Mouse (Mus musculus): ENCODE data around the gene Cfap54. TPM values are rescaled to one million over a fixed set of nuclear protein-coding genes. Genes with fewer than 3 reads are reported as not detected.

Gene Cfap54
- polyA plus RNA-seq, 1 experiment from 2014 or later, result 3.0 TPM

DNA sequence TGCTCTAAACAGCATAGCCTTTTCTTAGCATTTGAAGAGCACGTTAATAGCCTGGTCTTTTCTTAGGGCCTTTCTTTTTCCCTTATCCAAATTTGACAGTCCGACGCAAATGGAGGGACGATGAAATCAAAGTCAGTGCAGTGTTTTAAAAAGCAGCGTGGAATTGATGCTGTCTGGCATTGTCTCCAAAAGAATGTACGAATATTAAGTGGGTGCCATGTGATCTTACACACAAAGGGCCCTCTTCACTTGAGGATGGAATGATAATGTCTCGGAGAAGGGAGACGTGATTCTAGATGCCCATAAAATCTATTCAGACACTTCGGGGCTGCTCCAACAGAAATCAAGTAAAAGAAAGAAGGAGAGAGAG lies 289.9 kb downstream of the Cfap54 start:
- Histone ChIP-seq H3K9ac (replicated peaks) (no peak overlapping the region), H3K27me3 (no peaks in the 10 kb centered on the region), H3K4me2 (replicated peaks) (peak overlapping the region; percentile 25; the same call in 1 of the 2 replicates), H3K36me3 (no peaks in the 10 kb centered on the region), H3K27ac (peak overlapping the region; percentile 21; the same call in 1 of the 2 replicates), H3K9me3 (no peaks in the 10 kb centered on the region), H3K4me3 (replicated peaks) (no peak overlapping the region), H3K4me1 (replicated peaks) (peaks cover 25% of the 10 kb centered on the region)
- ATAC-seq, result 0 out of 2 replicates have a peak, but pooled peaks have one; percentile 53
- WGBS, result 12% methylated on average over 9 of the region's 9 CpGs

DNA sequence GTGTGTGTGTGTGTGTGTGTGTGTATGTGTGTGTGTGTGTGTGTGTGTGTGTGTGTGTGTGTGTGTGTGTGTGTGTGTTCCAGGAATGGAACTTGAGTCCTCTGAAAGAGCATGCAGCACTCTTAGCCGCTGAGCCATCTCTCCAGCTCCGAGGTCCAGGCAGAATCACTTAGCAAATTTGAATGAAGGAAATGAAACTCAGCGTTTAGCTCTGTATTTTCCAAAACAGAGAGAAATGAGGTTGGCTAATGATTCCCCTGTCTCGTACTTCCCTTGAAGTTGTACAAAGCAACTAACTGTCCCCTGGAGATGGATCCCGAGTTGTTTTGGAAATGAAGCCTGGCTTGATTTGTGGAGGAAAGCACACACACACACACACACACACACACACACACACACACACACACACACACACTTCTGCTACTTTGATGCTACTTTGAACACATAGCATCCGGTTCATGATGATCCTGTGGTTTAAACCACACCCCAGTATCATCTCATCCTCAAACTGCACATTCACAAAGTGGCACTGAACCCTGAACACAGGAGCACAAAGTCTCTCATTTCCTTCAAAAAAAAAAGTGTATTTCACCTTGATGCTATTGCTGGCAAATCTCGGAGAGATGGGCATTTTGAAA lies 290.4 kb downstream of the Cfap54 start:
- H3K9ac ChIP-seq (replicated peaks), result no peak overlapping the region
- no peaks in the 10 kb centered on the region for H3K9me3 ChIP-seq
- H3K36me3 ChIP-seq, result no peaks in the 10 kb centered on the region
- H3K27ac ChIP-seq, result peak overlapping the region; percentile 21; the same call in 1 of the 2 replicates
- H3K4me1 ChIP-seq (replicated peaks), result peaks cover 25% of the 10 kb centered on the region
- no peak for ATAC-seq
- peak overlapping the region; percentile 25; the same call in 1 of the 2 replicates for H3K4me2 ChIP-seq (replicated peaks)
- no peak overlapping the region for H3K4me3 ChIP-seq (replicated peaks)
- 38% methylated on average over 7 of the region's 7 CpGs for WGBS
- no peaks in the 10 kb centered on the region for H3K27me3 ChIP-seq

DNA sequence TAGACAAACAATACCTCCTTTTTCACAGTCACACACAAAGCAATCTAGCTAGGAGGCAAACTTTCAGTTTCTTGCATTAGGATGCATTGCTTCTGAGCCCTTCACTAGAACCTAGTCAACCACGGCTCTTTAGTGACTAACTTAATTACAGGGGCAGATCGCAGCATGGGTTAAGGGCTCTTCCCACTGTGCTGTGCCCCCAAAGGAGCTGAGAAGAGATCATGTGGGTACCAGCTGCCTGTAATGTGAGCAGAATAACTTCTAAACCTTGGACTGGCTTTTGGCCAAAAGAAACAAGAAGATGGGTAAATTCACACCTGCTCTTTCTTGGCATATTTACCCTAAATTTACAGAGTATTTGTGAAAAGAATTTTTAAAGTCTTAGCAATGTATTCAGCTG lies 291.2 kb downstream of the Cfap54 start:
- no peaks in the 10 kb centered on the region for H3K27me3 ChIP-seq

DNA sequence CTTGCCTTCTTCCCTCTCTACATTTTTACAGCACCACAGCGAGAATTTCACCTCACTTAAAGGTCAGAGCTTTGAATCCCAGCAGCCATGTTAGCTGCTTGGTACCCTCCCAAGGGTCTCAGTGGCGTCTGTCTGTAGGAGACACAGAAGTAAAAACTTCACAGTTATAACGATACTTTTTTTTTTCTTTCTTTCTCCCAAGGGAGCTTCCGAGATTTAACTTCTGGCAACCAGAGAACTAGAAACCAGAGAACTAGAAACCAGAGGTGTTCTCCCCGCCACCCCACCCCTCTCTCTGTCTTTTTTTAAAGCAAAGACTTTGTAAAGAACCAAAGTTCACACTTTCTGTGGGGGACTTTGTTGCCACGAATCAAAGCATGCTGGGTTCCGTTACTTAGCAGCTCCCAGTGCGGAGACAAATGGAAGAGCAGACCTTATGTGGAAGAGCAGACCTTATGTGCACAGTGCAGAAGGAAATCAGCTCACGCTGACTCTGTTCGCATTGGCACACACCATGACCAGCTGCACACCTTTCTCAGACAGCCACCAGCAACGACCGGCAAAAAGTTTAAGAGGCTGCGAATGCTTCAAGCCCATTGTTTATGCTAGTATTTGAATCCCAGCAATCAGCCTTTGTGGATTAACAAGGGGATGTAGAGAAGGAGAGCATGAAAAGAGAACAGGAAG lies 292.9 kb downstream of the Cfap54 start:
- Histone ChIP-seq H3K36me3 (no peaks in the 10 kb centered on the region), H3K9me3 (no peaks in the 10 kb centered on the region), H3K4me1 (replicated peaks) (peaks cover 25% of the 10 kb centered on the region), H3K4me3 (replicated peaks) (no peak overlapping the region), H3K27ac (no peak overlapping the region), H3K4me2 (replicated peaks) (no peak overlapping the region), H3K9ac (replicated peaks) (no peak overlapping the region), H3K27me3 (no peaks in the 10 kb centered on the region)
- ATAC-seq, result no peak
- 65% methylated on average over 13 of the region's 13 CpGs for WGBS

More for the DNA sequence above, 291.2 kb downstream of the Cfap54 start:
- H3K9me3 ChIP-seq, result no peaks in the 10 kb centered on the region
- no peak overlapping the region for H3K4me3 ChIP-seq (replicated peaks)
- 15% methylated on average over 2 of the region's 2 CpGs for WGBS
- no peak overlapping the region for H3K9ac ChIP-seq (replicated peaks)
- ATAC-seq, result no peak
- no peak overlapping the region for H3K4me2 ChIP-seq (replicated peaks)
- H3K36me3 ChIP-seq, result no peaks in the 10 kb centered on the region
- H3K4me1 ChIP-seq (replicated peaks), result peaks cover 25% of the 10 kb centered on the region
- H3K27ac ChIP-seq, result no peak overlapping the region

DNA sequence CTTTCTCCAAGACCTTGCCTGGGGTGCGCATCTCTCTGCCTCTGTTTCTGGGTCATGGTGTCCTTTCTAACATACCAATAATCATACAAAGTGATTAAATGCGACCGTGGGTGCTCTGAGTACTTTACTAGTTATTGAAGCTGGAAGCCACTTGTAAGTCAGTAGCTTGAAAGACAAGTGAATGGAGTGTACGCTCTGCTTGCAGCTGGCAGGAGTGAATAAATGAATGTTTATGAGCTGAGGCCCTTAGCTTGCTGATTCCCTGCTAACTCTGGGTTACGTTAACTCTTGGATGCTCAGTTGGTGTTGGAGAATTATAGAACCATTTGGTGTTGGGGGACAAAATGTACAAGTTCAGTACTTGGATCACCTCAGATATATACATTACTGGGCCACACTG lies 298.7 kb downstream of the Cfap54 start:
- Histone ChIP-seq H3K27ac (peak overlapping the region; percentile 30; the same call in 1 of the 2 replicates), H3K9ac (replicated peaks) (no peak overlapping the region), H3K4me2 (replicated peaks) (no peak overlapping the region), H3K4me1 (replicated peaks) (peaks cover 10% of the 10 kb centered on the region), H3K36me3 (no peaks in the 10 kb centered on the region), H3K27me3 (no peaks in the 10 kb centered on the region), H3K4me3 (replicated peaks) (no peak overlapping the region), H3K9me3 (no peaks in the 10 kb centered on the region)
- no peak for ATAC-seq
- 26% methylated on average over 5 of the region's 5 CpGs for WGBS

DNA sequence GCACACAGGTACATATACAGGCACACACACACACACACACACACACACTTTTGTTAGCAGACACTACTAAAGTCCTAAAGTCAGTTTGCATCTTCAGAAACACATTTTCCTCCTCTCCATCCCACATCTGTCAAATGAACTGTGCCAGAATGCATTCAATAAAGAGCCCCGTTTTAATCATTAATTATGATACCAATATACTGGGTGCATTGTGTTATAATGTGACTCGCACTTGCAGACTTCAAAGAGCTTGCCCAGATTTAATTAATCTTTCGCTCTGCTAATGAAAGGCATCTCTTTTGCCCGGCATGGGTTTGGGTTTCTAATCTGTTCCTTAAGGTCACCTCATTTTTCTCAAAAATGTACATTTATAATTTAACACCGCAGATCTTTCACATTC lies 327.1 kb downstream of the Cfap54 start:
- Histone ChIP-seq H3K4me3 (replicated peaks) (no peak overlapping the region), H3K9ac (replicated peaks) (no peak overlapping the region), H3K4me2 (replicated peaks) (no peak overlapping the region), H3K27me3 (no peaks in the 10 kb centered on the region), H3K4me1 (replicated peaks) (no peaks in the 10 kb centered on the region), H3K9me3 (no peaks in the 10 kb centered on the region), H3K36me3 (no peaks in the 10 kb centered on the region), H3K27ac (no peak overlapping the region)
- no peak for ATAC-seq
- WGBS, result 89% methylated on average over 5 of the region's 5 CpGs

DNA sequence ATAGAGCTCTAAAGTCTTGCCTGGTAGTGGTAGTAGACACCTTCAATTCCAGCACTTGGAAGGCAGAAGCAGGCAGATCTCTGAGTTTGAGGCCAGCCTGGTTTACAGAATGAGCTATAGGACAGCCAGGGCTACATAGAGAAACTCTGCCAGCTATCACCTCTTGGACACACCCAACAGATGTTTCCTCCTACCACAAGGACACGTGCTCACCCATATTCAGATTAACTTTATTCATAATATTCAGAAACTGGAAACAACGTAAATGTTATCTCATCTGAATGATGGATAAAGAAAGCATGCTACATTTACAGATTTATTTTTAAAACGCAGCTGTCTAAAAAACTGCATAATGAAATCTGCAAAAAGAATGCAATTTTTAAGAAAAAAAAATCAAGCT lies 351.1 kb downstream of the Cfap54 start:
- Histone ChIP-seq H3K4me3 (replicated peaks) (no peak overlapping the region), H3K36me3 (no peaks in the 10 kb centered on the region), H3K27ac (no peak overlapping the region), H3K4me2 (replicated peaks) (no peak overlapping the region), H3K9ac (replicated peaks) (no peak overlapping the region), H3K27me3 (no peaks in the 10 kb centered on the region), H3K4me1 (replicated peaks) (no peaks in the 10 kb centered on the region), H3K9me3 (no peaks in the 10 kb centered on the region)
- ATAC-seq, result no peak
- WGBS, result 89% methylated on average over 3 of the region's 3 CpGs

DNA sequence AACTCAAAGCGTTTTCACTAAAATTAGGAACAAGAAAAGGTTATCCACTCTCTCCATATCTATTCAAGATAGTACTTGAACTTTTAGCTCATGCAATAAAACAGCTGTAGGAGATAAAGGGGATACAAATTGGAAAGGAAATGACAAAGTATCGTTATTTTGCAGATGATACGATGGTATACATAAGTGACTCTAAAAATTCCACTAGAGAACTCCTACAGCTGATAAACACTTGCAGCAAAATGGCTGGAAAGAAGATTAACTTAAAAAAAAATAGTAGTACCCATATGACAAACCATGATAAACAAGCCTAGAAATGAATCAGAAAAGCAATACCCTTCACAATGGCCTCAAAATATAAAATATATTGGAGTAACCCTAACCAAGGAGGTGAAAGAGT lies 352.7 kb downstream of the Cfap54 start:
- Histone ChIP-seq H3K9ac (replicated peaks) (no peak overlapping the region), H3K4me3 (replicated peaks) (no peak overlapping the region), H3K9me3 (no peaks in the 10 kb centered on the region), H3K27ac (no peak overlapping the region), H3K36me3 (no peaks in the 10 kb centered on the region), H3K4me1 (replicated peaks) (no peaks in the 10 kb centered on the region), H3K27me3 (no peaks in the 10 kb centered on the region), H3K4me2 (replicated peaks) (no peak overlapping the region)
- 85% methylated on average over 3 of the region's 3 CpGs for WGBS
- no peak for ATAC-seq

Other genes starting within 250 kb of the Cfap54 start
- 40.7 and 46.3 TPM in 2 replicates for gene Cdk17, start 79.3 kb upstream of the Cfap54 start, polyA plus RNA-seq (2015; fragmentation: Nextera tagmentation; extraction: Ambion mirVana)
- 7.7 and 8.5 TPM in 2 replicates for gene Elk3, start 229.5 kb upstream of the Cfap54 start, polyA plus RNA-seq (2015; fragmentation: Nextera tagmentation; extraction: Ambion mirVana)

Measured in midbrain, embryonic 13.5 days (tissue).